Comparison of ENCODE assay signal across 19 mouse cellular contexts in genomic region chr17:8621105-8621504, GRCm38 (mm10). TPM values are rescaled to one million over a fixed set of nuclear protein-coding genes. Genes with fewer than 3 reads are reported as not detected.
DNase-seq lines count a peak whose midpoint lies in the region; ATAC-seq and TF ChIP-seq lines count a peak whose summit lies in the region.
"Had no signal": no experiment of that assay in that cellular context is flagged by ENCODE, and none has a peak within 500 bp of the region (broad histone marks: within the 10 kb centered on the region; RNA-seq: fewer than 3 reads in every experiment).

No protein-coding gene starts in this region.

- DNase-seq in heart, adult 11 months = peak; percentile 91
- peak; percentile 56 for DNase-seq in lung, embryonic 14.5 days
- DNase-seq in lung, adult 2 months = no peak
- peak; percentile 43 for DNase-seq in gastrocnemius, adult 18-20 months (ENCODE audit: low spot score)
- peak; percentile 30 to 32 for DNase-seq in heart, postnatal 10 days
- no peak for DNase-seq in ovary, postnatal 36 days (ENCODE audit: low spot score)
- DNase-seq: adrenal gland, postnatal 14 days; kidney, adult 18-20 months; thymus, adult 2 months had no signal

- intact Hi-C loops in heart, postnatal 10 days (cut with DNase I) = no loop called here

- H3K4me3 ChIP-seq in heart, embryonic 11.5 days (ENCODE audit: low read depth, low read length) = no peak overlapping the region
- no peak overlapping the region for H3K4me3 ChIP-seq in lung, embryonic 14.5 days (ENCODE audit: low read depth, low read length)
- H3K4me3 ChIP-seq in lung, adult 2 months (replicated peaks; ENCODE audit: extremely low read depth, low read depth, low read length) = no peak overlapping the region
- H3K4me3 ChIP-seq: hindbrain, embryonic 15.5 days; neural tube, embryonic 15.5 days had no signal

- no peak for TF ChIP-seq POLR2A in lung, adult 2 months (IDR thresholded peaks at IDR 0.05; ENCODE audit: borderline replicate concordance, extremely low read depth, low read depth, low read length)

- H3K4me1 ChIP-seq in heart, embryonic 11.5 days (ENCODE audit: control insufficient read depth, insufficient read depth, low read length) = no peaks in the 10 kb centered on the region
- H3K4me1 ChIP-seq in lung, embryonic 14.5 days (ENCODE audit: insufficient read depth) = no peaks in the 10 kb centered on the region
- H3K4me1 ChIP-seq in lung, adult 2 months (ENCODE audit: control insufficient read depth, insufficient read depth, low read length) = no peaks in the 10 kb centered on the region
- H3K4me1 ChIP-seq: hindbrain, embryonic 15.5 days had no signal

- H3K36me3 ChIP-seq in heart, embryonic 11.5 days (ENCODE audit: control insufficient read depth, insufficient read depth, low read length) = no peaks in the 10 kb centered on the region
- no peaks in the 10 kb centered on the region for H3K36me3 ChIP-seq in lung, embryonic 14.5 days (ENCODE audit: insufficient read depth)
- H3K36me3 ChIP-seq: G1E; hindbrain, embryonic 15.5 days; neural tube, embryonic 15.5 days had no signal

- TF ChIP-seq CTCF in lung, embryonic 14.5 days (IDR thresholded peaks at IDR 0.05; ENCODE audit: low read depth) = no peak
- TF ChIP-seq CTCF in lung, adult 2 months (IDR thresholded peaks at IDR 0.05; ENCODE audit: insufficient read depth, low read length) = no peak

- peaks cover 7% of the 10 kb centered on the region for H3K27me3 ChIP-seq in heart, embryonic 11.5 days (ENCODE audit: control insufficient read depth, insufficient read depth, low read length)
- no peaks in the 10 kb centered on the region for H3K27me3 ChIP-seq in lung, embryonic 14.5 days (ENCODE audit: insufficient read depth, low read length)
- H3K27me3 ChIP-seq: hindbrain, embryonic 15.5 days had no signal

- no peak overlapping the region for H3K9ac ChIP-seq in heart, embryonic 11.5 days (ENCODE audit: low read depth, low read length)
- H3K9ac ChIP-seq in lung, embryonic 14.5 days = no peak overlapping the region
- H3K9ac ChIP-seq: hindbrain, embryonic 15.5 days; liver, embryonic 14.5 days; neural tube, embryonic 15.5 days had no signal

- no peak overlapping the region for H3K27ac ChIP-seq in heart, embryonic 11.5 days (ENCODE audit: low read depth, low read length)
- H3K27ac ChIP-seq in lung, embryonic 14.5 days (ENCODE audit: low read depth) = no peak overlapping the region
- H3K27ac ChIP-seq: hindbrain, embryonic 15.5 days; liver, embryonic 14.5 days; neural tube, embryonic 15.5 days had no signal

- no peak overlapping the region for H3K4me2 ChIP-seq in heart, embryonic 11.5 days
- no peak overlapping the region for H3K4me2 ChIP-seq in lung, embryonic 14.5 days
- H3K4me2 ChIP-seq: hindbrain, embryonic 15.5 days; neural tube, embryonic 15.5 days had no signal

- no peaks in the 10 kb centered on the region for H3K9me3 ChIP-seq in heart, embryonic 11.5 days (replicated peaks; ENCODE audit: control insufficient read depth, low read length)
- H3K9me3 ChIP-seq in lung, embryonic 14.5 days (ENCODE audit: low read depth, low read length) = no peaks in the 10 kb centered on the region
- H3K9me3 ChIP-seq: G1E; hindbrain, embryonic 15.5 days; neural tube, embryonic 15.5 days had no signal

- 69% methylated on average over 2 of the region's 2 CpGs for WGBS in heart, embryonic 11.5 days (ENCODE audit: insufficient replicate concordance)
- WGBS in lung, embryonic 14.5 days = 29% methylated on average over 2 of the region's 2 CpGs
- 29% methylated on average over 2 of the region's 2 CpGs for WGBS in lung, adult 2 months

- ATAC-seq in heart, embryonic 11.5 days (replicated peaks; ENCODE audit: insufficient number of reproducible peaks, low FRiP score, low TSS enrichment) = no peak
- no peak for ATAC-seq in lung, embryonic 14.5 days (ENCODE audit: insufficient read depth)
- no peak for ATAC-seq in frontal cortex, adult (ENCODE audit: low TSS enrichment)

RNA-seq across cellular contexts. Expression of gene Gm17087, which starts 54.4 kb away (rescaled TPM):
- polyA plus RNA-seq in heart, embryonic 11.5 days (2014; fragmentation: Nextera tagmentation; extraction: Ambion mirVana) = not detected in 2 replicates
- not detected in 2 replicates for polyA plus RNA-seq in lung, embryonic 14.5 days (2014; fragmentation: Nextera tagmentation; extraction: Ambion mirVana)
- not detected in 2 replicates for polyA plus RNA-seq in lung, adult 2 months (2012; rRNA removed)
- total RNA-seq in gastrocnemius, adult 18-20 months (2021) = not detected
- not detected for total RNA-seq in heart, postnatal 10 days (2021)
- total RNA-seq: adrenal gland, postnatal 14 days; G1E; layer of hippocampus, postnatal 25 days had no signal
- polyA plus RNA-seq: embryonic facial prominence, embryonic 11.5 days; G1E; heart, embryonic 14.5 days; hindbrain, embryonic 15.5 days; limb, embryonic 11.5 days; liver, embryonic 14.5 days; neural tube, embryonic 15.5 days; thymus, adult 2 months had no signal

Comparison
In these comparisons a context has a peak if more than half of its experiments do, and no peak if none do; other contexts are left out.
1. DNase-seq: peak in heart, adult 11 months (single experiment), lung, embryonic 14.5 days (single experiment), gastrocnemius, adult 18-20 months (single experiment) and heart, postnatal 10 days (2 of 2); none in lung, adult 2 months (single experiment) and ovary, postnatal 36 days (single experiment).